Comparison of ENCODE assay signal across 1 mouse cellular context in the genomic region with DNA sequence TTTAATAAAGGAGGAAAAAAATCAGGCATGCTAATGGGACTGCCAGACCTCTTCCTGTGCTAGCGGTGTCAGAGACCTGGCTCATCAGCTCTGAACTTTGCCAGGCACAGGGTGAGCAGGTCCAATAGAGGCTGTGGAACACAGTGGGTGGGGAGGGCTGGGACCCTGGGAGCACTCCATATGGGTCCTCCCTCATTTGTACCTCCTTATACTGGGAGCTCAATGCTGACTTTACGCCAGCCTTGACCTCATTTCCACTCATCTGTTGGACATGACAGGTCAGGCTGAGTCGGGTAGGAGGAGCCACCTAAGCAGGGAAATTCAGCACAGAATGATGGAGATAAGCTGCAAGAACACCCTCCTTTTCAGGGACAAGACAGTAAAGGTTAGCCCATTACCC.
TF ChIP-seq lines count a peak whose summit lies in the region.

No protein-coding gene starts in this region.

TF ChIP-seq in CH12.LX, 34 proteins besides CTCF, POLR2A, EP300 and RAD21 (continued from another document):
- no peak for TF ChIP-seq KAT2A (IDR thresholded peaks at IDR 0.05; ENCODE audit: insufficient replicate concordance, low read length)
- no peak for TF ChIP-seq ETS1 (conservative IDR thresholded peaks at IDR 0.05; ENCODE audit: low read depth, low read length)
- TF ChIP-seq MAZ (IDR thresholded peaks at IDR 0.05; ENCODE audit: low read depth, low read length) = no peak
- TF ChIP-seq POLR2AphosphoS2 (IDR thresholded peaks at IDR 0.05; ENCODE audit: low read depth, low read length) = no peak
- TF ChIP-seq MEF2A (IDR thresholded peaks at IDR 0.05; ENCODE audit: borderline replicate concordance, low read depth, low read length) = no peak
- no peak for TF ChIP-seq PAX5 (IDR thresholded peaks at IDR 0.05; ENCODE audit: low read length)
- TF ChIP-seq SIN3A (IDR thresholded peaks at IDR 0.05; ENCODE audit: low read length) = no peak
- no peak for TF ChIP-seq GABPA (IDR thresholded peaks at IDR 0.05; ENCODE audit: insufficient replicate concordance, low read depth, low read length)
- no peak for TF ChIP-seq ZNF384 (IDR thresholded peaks at IDR 0.05; ENCODE audit: low read depth, low read length)
- TF ChIP-seq NRF1 (IDR thresholded peaks at IDR 0.05; ENCODE audit: low read depth, low read length) = no peak
- no peak for TF ChIP-seq TBP (conservative IDR thresholded peaks at IDR 0.05; ENCODE audit: low read depth, low read length)
TF ChIP-seq in CH12.LX: peak in this region for 0.
